Mouse (Mus musculus): ENCODE measurements at regions not wholly inside any gene's neighbourhood (a gene's known extent, or its start where the extent isn't known, plus 50 kb on each side); places are given as distances from the start of the nearest gene placed in this dataset.

GRCm38 (mm10) chr8:96090231-96090630 is 201.9 kb upstream of the Got2 start:
- TF ChIP-seq POLR2A (IDR thresholded peaks at IDR 0.05; ENCODE audit: insufficient read depth, low read depth, low read length) (no peak), CTCF (IDR thresholded peaks at IDR 0.05; ENCODE audit: insufficient read depth, low read depth, low read length) (no peak)

All from olfactory bulb, adult 2 months (tissue).